Mouse (Mus musculus): Measurements from ENCODE around the gene Guca1a. TPM values are rescaled to one million over a fixed set of nuclear protein-coding genes. Genes with fewer than 3 reads are reported as not detected.

Guca1a gene
- polyA plus RNA-seq, 1 experiment, result 1.2 TPM

GRCm38 (mm10) chr17:47444113-47444512 is 43.7 kb upstream of the Guca1a start:
- no peak for DNase-seq
- Histone ChIP-seq H3K27ac (ENCODE audit: control insufficient read depth, insufficient read depth, low read length) (no peak overlapping the region), H3K36me3 (ENCODE audit: control insufficient read depth, insufficient read depth, low read length) (no peaks in the 10 kb centered on the region), H3K4me1 (replicated peaks; ENCODE audit: control insufficient read depth, insufficient read depth, low read length) (peaks cover 10% of the 10 kb centered on the region; the same call in 1 of the 2 replicates), H3K27me3 (ENCODE audit: control insufficient read depth, insufficient read depth, low read length) (no peaks in the 10 kb centered on the region), H3K4me3 (ENCODE audit: control insufficient read depth, insufficient read depth, low read length) (no peak overlapping the region)
- TF ChIP-seq CTCF (IDR thresholded peaks at IDR 0.05; ENCODE audit: borderline replicate concordance, control insufficient read depth, extremely low read depth, insufficient read depth, low read length, poor library complexity), result no peak
- no peak for TF ChIP-seq POLR2A (IDR thresholded peaks at IDR 0.05; ENCODE audit: control insufficient read depth, extremely low read depth, insufficient read depth, low read length, poor library complexity)
- WGBS, result 75% methylated on average over 6 of the region's 6 CpGs

DNA sequence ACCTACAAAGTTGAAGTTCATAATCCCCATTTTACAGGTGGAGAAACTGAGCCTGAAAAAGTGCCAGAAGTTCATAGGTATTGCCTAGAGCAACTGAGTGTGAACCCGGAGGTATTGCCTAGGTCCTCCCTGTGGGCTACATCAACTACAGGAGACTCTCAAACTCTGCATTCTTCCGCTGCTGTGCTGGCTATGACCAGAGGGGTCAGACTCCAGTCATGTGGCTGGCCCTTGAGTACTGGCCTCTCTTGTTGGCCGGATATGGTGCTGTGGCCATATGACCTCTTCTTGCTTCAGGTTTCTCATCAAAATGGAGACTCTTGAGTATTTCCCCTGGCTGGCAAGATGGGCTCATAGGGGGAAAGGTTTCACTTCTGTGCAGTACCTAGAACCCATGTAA is 41.9 kb upstream of the Guca1a start:
- TF ChIP-seq POLR2A (IDR thresholded peaks at IDR 0.05; ENCODE audit: control insufficient read depth, extremely low read depth, insufficient read depth, low read length, poor library complexity) (no peak), CTCF (IDR thresholded peaks at IDR 0.05; ENCODE audit: borderline replicate concordance, control insufficient read depth, extremely low read depth, insufficient read depth, low read length, poor library complexity) (no peak)
- WGBS, result 95% methylated on average over 3 of the region's 3 CpGs
- H3K4me1 ChIP-seq (replicated peaks; ENCODE audit: control insufficient read depth, insufficient read depth, low read length), result peaks cover 15% of the 10 kb centered on the region; the same call in 1 of the 2 replicates
- H3K27me3 ChIP-seq (ENCODE audit: control insufficient read depth, insufficient read depth, low read length), result no peaks in the 10 kb centered on the region; the same call in 1 of the 2 replicates
- H3K36me3 ChIP-seq (ENCODE audit: control insufficient read depth, insufficient read depth, low read length), result no peaks in the 10 kb centered on the region
- no peak overlapping the region for H3K4me3 ChIP-seq (ENCODE audit: control insufficient read depth, insufficient read depth, low read length)
- no peak overlapping the region for H3K27ac ChIP-seq (ENCODE audit: control insufficient read depth, insufficient read depth, low read length)
- no peak for DNase-seq

DNA sequence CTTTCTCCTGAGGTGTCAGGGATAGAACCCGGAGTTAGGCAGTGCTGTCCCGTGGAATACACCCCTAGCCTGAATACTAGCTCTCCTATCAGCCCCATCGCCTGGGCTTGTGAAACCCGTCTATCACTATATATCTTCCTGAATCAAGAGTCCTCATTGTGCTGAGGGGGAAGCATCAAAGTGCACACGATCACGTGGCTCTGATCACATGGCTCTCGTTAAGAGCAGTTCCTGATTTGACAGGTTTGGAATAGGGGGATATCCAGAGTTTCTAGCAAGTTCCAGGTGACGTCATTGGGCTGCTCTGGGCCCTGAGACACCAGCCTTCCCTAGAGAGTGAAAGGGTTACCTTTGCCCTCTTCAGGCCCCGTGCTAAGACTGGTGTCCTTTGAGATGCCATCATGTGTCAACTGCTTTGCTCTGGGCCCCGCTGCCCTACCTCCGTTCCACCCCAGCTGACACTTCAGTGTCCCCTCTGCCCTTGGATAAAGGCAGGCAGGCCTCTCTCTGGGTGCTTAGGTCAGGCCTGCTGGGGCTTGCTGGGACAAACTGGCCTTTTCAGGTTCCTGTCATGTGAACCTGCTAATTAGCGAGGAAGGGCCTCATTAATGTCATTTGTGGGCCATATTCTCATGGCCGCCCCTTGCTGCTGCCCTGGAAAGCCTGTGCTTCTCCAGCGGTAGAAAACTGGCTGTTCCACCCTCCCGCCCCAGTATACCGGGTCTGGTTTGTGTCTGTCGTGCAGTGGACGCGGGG is 41.1 kb upstream of the Guca1a start:
- peaks cover 22% of the 10 kb centered on the region for H3K4me1 ChIP-seq (replicated peaks; ENCODE audit: control insufficient read depth, insufficient read depth, low read length)
- no peak overlapping the region for H3K27ac ChIP-seq (ENCODE audit: control insufficient read depth, insufficient read depth, low read length)
- WGBS, result 84% methylated on average over 19 of the region's 19 CpGs
- DNase-seq, result no peak
- no peak overlapping the region for H3K4me3 ChIP-seq (ENCODE audit: control insufficient read depth, insufficient read depth, low read length)
- H3K27me3 ChIP-seq (ENCODE audit: control insufficient read depth, insufficient read depth, low read length), result no peaks in the 10 kb centered on the region; the same call in 1 of the 2 replicates
- no peaks in the 10 kb centered on the region for H3K36me3 ChIP-seq (ENCODE audit: control insufficient read depth, insufficient read depth, low read length)
- no peak for TF ChIP-seq POLR2A (IDR thresholded peaks at IDR 0.05; ENCODE audit: control insufficient read depth, extremely low read depth, insufficient read depth, low read length, poor library complexity)
- no peak for TF ChIP-seq CTCF (IDR thresholded peaks at IDR 0.05; ENCODE audit: borderline replicate concordance, control insufficient read depth, extremely low read depth, insufficient read depth, low read length, poor library complexity)

- no peak for TF ChIP-seq POLR2A (IDR thresholded peaks at IDR 0.05; ENCODE audit: control insufficient read depth, extremely low read depth, insufficient read depth, low read length, poor library complexity)
- TF ChIP-seq CTCF (IDR thresholded peaks at IDR 0.05; ENCODE audit: borderline replicate concordance, control insufficient read depth, extremely low read depth, insufficient read depth, low read length, poor library complexity), result no peak
- no peak overlapping the region for H3K27ac ChIP-seq (ENCODE audit: control insufficient read depth, insufficient read depth, low read length)
- H3K4me1 ChIP-seq (replicated peaks; ENCODE audit: control insufficient read depth, insufficient read depth, low read length), result peaks cover 20% of the 10 kb centered on the region
- DNase-seq, result no peak
- peaks cover 5% of the 10 kb centered on the region; the same call in 1 of the 2 replicates for H3K27me3 ChIP-seq (ENCODE audit: control insufficient read depth, insufficient read depth, low read length)
- no peaks in the 10 kb centered on the region for H3K36me3 ChIP-seq (ENCODE audit: control insufficient read depth, insufficient read depth, low read length)
- H3K4me3 ChIP-seq (ENCODE audit: control insufficient read depth, insufficient read depth, low read length), result no peak overlapping the region
- WGBS, result 91% methylated on average over 9 of the region's 9 CpGs
Observed at GRCm38 (mm10) chr17:47440359-47440890, 40.0 kb upstream of the Guca1a start.

DNA sequence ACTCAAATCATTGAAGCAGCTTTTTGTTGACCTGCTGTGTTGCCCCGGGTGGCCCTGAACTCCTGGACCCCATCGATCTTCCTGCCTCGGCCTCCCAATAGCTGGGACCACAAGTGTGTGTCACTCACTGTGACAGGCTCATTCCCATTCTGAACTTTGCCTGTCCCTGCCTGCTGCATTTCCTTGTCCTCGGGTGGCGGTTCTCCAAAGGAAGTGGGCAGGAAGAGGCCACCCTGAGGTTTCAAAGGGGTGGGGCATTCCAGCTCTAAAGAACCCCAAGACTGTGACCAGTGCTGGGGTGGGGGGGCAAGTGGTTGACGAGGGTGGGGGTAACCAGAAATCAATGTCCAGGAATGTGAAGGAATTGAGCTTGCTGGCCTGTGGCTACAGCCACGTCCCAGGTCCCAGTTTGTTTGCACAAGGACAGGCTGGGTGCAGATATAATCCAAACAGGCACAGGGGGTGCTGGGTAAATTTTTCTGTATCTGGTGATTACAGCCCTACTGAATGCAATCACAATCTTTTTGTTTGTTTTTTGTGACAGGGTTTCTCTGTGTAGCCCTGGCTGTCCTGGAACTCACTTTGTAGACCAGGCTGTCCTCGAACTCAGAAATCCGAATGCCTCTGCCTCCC is 39.1 kb upstream of the Guca1a start:
- Histone ChIP-seq H3K27me3 (ENCODE audit: control insufficient read depth, insufficient read depth, low read length) (peaks cover 5% of the 10 kb centered on the region; the same call in 1 of the 2 replicates), H3K27ac (ENCODE audit: control insufficient read depth, insufficient read depth, low read length) (no peak overlapping the region), H3K4me3 (ENCODE audit: control insufficient read depth, insufficient read depth, low read length) (no peak overlapping the region), H3K4me1 (replicated peaks; ENCODE audit: control insufficient read depth, insufficient read depth, low read length) (peaks cover 20% of the 10 kb centered on the region), H3K36me3 (ENCODE audit: control insufficient read depth, insufficient read depth, low read length) (no peaks in the 10 kb centered on the region)
- no peak for TF ChIP-seq CTCF (IDR thresholded peaks at IDR 0.05; ENCODE audit: borderline replicate concordance, control insufficient read depth, extremely low read depth, insufficient read depth, low read length, poor library complexity)
- no peak for TF ChIP-seq POLR2A (IDR thresholded peaks at IDR 0.05; ENCODE audit: control insufficient read depth, extremely low read depth, insufficient read depth, low read length, poor library complexity)
- DNase-seq, result no peak
- 25% methylated on average over 9 of the region's 9 CpGs for WGBS

DNA sequence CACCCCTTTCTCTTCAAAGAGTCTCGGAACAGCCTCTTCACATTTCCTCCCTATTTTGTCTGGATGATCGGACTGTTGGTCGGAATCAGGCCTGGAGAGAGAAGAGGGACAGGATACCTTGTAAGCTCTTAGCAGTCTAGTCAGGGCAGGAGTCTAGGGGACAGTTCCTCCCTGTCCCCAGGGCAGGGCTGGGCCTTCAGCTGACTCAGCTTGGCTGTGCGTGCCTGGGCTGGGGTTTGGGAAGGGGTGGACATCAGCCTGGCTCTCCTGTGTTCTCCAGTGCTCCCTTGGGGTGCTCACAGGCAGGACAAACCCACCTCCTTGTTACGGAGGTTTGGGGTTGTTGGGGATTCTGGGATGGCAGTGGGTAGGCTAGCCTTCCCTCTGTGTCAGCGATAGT is 38.2 kb upstream of the Guca1a start:
- no peak for DNase-seq
- Histone ChIP-seq H3K4me1 (replicated peaks; ENCODE audit: control insufficient read depth, insufficient read depth, low read length) (peaks cover 20% of the 10 kb centered on the region), H3K4me3 (ENCODE audit: control insufficient read depth, insufficient read depth, low read length) (no peak overlapping the region), H3K27me3 (ENCODE audit: control insufficient read depth, insufficient read depth, low read length) (peaks cover 5% of the 10 kb centered on the region; the same call in 1 of the 2 replicates), H3K36me3 (ENCODE audit: control insufficient read depth, insufficient read depth, low read length) (no peaks in the 10 kb centered on the region), H3K27ac (ENCODE audit: control insufficient read depth, insufficient read depth, low read length) (no peak overlapping the region)
- WGBS, result 88% methylated on average over 6 of the region's 6 CpGs
- TF ChIP-seq POLR2A (IDR thresholded peaks at IDR 0.05; ENCODE audit: control insufficient read depth, extremely low read depth, insufficient read depth, low read length, poor library complexity) (no peak), CTCF (IDR thresholded peaks at IDR 0.05; ENCODE audit: borderline replicate concordance, control insufficient read depth, extremely low read depth, insufficient read depth, low read length, poor library complexity) (no peak)

All from thymus, adult 2 months (tissue).